Mouse (Mus musculus) ES-E14 (cell line): ENCODE measurements around the gene Scfd2. TPM values are rescaled to one million over a fixed set of nuclear protein-coding genes. Genes with fewer than 3 reads are reported as not detected.

Source experiments
- DNase-seq: peaks from one replicate; pipeline ENCODE4 v3.0.0-alpha.2; 2013; ENCODE audit warnings: low read depth, low spot score
- H3K27ac ChIP-seq: 2 replicates; pipeline ENCODE4 v1.5.1; 2012; ENCODE audit warnings: low read depth, mild to moderate bottlenecking, low read length, moderate library complexity, mixed read lengths; ENCODE audit not compliant: poor library complexity, insufficient read depth, severe bottlenecking
- H3K36me3 ChIP-seq: 2 replicates; pipeline ENCODE4 v1.6.1; 2012; ENCODE audit warnings: mild to moderate bottlenecking, low read length, moderate library complexity, mixed read lengths; ENCODE audit not compliant: control insufficient read depth, poor library complexity, insufficient read depth, severe bottlenecking
- H3K4me1 ChIP-seq, 2 experiments: fragments of 150-350 bp in 1 of 2; sonication (generic) in 1 of 2; 2 replicates each; pipeline ENCODE4 v1.6.1; 2012; ENCODE audit warnings: low read length in 2 of 2, mild to moderate bottlenecking in 1 of 2, mixed read lengths in 1 of 2; ENCODE audit not compliant: control insufficient read depth in 2 of 2, insufficient read depth in 2 of 2, poor library complexity in 1 of 2
- H3K4me3 ChIP-seq, 2 experiments: fragments of 150-350 bp in 1 of 2; sonication (generic) in 1 of 2; 2 replicates each; pipeline ENCODE4 v1.5.1; 2012; ENCODE audit warnings: low read length in 2 of 2, low read depth in 1 of 2, mild to moderate bottlenecking in 1 of 2, mixed read lengths in 1 of 2; ENCODE audit not compliant: insufficient read depth in 1 of 2, poor library complexity in 1 of 2, severe bottlenecking in 1 of 2
- H3K9ac ChIP-seq: 2 replicates; pipeline ENCODE4 v1.6.1; 2012; ENCODE audit warnings: low read depth, mild to moderate bottlenecking, low read length, mixed read lengths; ENCODE audit not compliant: poor library complexity, insufficient read depth, severe bottlenecking
- H3K9me3 ChIP-seq: fragments of 150-350 bp; sonication (generic); 2 replicates; pipeline ENCODE4 v1.6.1; 2012; ENCODE audit warnings: low read depth, mild to moderate bottlenecking, low read length; ENCODE audit not compliant: control insufficient read depth, insufficient read depth
- CHD2 ChIP-seq: IDR thresholded peaks from 2 replicates; pipeline ENCODE4 v1.6.1; 2014; ENCODE audit warnings: mild to moderate bottlenecking, low read depth, low read length, inconsistent platforms
- HCFC1 ChIP-seq: IDR thresholded peaks from 2 replicates; pipeline ENCODE4 v1.6.1; 2012; ENCODE audit warnings: low read length, inconsistent platforms, borderline replicate concordance; ENCODE audit not compliant: insufficient read depth
- MAFK ChIP-seq: IDR thresholded peaks from 2 replicates; pipeline ENCODE4 v1.6.1; 2014; ENCODE audit warnings: mild to moderate bottlenecking, low read depth, low read length, inconsistent platforms; ENCODE audit not compliant: insufficient read depth
- ZC3H11A ChIP-seq: IDR thresholded peaks from 2 replicates; pipeline ENCODE4 v1.6.1; 2012; ENCODE audit warnings: low read depth, mild to moderate bottlenecking, inconsistent platforms, low read length, borderline replicate concordance
- ZNF384 ChIP-seq: IDR thresholded peaks from 2 replicates; pipeline ENCODE4 v1.6.1; 2012; ENCODE audit warnings: low read depth, low read length, inconsistent platforms
- in situ Hi-C, 2 experiments: fragments of 600-800 bp; cut with MboI; formaldehyde crosslinking; loops; one replicate each; pipeline ENCODE4 v1.15.1; 2025; ENCODE audit warnings: low sequenced_read_pairs in 2 of 2, inconsistent platforms in 1 of 2; ENCODE audit not compliant: unreplicated experiment in 2 of 2
- total RNA-seq: library from RNA; depleted of rRNA; stranded (reverse); fragments of 300-350 nt; gene quantifications from 2 replicates; pipeline ENCODE4 v1.2.3, GENCODE M21; 2012

The Scfd2 gene
- total RNA-seq, 1 experiment: 25.8 TPM

DNA sequence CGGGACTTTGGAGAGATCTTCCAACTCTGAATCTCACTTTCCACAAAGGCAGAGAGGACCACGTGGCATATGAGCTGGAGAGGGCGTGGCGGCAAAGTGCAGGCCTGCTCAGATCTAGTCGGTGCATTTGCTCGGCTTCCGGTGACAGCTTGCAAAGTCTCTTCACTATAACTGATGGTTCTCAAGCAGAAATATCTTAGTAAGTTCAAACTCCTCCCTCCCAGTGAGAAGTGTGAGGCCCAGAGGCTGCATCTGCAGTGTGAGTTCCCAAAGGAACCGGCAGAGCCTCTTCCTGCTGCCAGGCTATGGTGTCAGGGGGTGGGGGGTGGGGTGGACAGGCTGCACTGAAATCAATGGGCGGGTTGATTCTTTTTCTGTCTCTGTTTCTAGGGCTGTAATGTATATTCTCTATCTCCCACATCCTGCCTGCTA, 271.2 kb downstream of the Scfd2 start:
- TF ChIP-seq MAFK: no peak
- TF ChIP-seq HCFC1: no peak
- in situ Hi-C loops: no loop called here

DNA sequence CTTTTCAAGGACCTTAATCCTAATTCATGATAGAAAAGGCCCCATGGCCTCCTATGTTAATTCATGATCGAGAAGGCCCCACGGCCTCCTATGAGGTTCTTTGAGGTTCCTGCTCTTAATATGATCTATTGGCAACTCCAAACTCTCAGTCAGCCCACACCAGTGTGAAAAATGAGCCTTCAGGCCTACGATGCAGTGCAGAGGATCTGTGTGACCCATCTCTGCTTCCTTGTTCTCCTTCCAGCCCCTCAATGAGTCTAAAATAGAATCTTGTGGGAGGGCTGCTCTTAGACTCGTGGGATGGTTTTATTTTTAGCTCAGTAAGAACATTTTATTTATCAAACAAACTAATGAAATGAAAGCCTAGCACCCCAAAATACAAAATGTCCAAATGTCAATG, 274.9 kb downstream of the Scfd2 start:
- no peak overlapping the region for H3K27ac ChIP-seq
- no peak overlapping the region for H3K9ac ChIP-seq
- in situ Hi-C loops: no loop called here
- no peaks in the 10 kb centered on the region for H3K4me1 ChIP-seq
- no peak for DNase-seq
- no peak for TF ChIP-seq ZC3H11A
- TF ChIP-seq MAFK: no peak
- no peak for TF ChIP-seq HCFC1
- TF ChIP-seq ZNF384: no peak
- no peaks in the 10 kb centered on the region for H3K36me3 ChIP-seq
- no peaks in the 10 kb centered on the region for H3K9me3 ChIP-seq
- no peak overlapping the region for H3K4me3 ChIP-seq

More for the DNA sequence above, 271.2 kb downstream of the Scfd2 start:
- DNase-seq: no peak
- no peaks in the 10 kb centered on the region for H3K4me1 ChIP-seq
- H3K9me3 ChIP-seq: no peaks in the 10 kb centered on the region
- no peak overlapping the region for H3K9ac ChIP-seq
- H3K4me3 ChIP-seq: no peak overlapping the region
- no peak overlapping the region for H3K27ac ChIP-seq
- no peaks in the 10 kb centered on the region for H3K36me3 ChIP-seq

DNA sequence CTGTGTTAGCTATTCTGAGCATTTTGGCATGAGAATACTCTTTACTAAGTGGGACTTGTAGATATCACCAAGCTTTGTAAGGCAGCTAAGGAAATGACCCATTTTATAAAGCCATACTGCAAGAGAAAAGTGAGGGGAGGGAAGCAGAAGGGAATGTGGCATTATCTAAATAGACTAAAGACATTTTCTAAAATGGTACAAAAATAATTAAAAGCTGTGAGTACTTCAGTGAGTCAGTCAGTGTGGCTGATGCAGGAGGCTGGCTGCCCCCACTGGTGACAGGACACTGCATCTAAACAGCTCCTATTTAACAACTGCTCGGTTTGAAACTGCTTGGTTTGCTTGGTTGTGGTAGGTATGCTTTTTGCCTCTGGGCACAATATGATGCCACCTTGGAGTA, 276.6 kb downstream of the Scfd2 start:
- in situ Hi-C loops: no loop called here

DNA sequence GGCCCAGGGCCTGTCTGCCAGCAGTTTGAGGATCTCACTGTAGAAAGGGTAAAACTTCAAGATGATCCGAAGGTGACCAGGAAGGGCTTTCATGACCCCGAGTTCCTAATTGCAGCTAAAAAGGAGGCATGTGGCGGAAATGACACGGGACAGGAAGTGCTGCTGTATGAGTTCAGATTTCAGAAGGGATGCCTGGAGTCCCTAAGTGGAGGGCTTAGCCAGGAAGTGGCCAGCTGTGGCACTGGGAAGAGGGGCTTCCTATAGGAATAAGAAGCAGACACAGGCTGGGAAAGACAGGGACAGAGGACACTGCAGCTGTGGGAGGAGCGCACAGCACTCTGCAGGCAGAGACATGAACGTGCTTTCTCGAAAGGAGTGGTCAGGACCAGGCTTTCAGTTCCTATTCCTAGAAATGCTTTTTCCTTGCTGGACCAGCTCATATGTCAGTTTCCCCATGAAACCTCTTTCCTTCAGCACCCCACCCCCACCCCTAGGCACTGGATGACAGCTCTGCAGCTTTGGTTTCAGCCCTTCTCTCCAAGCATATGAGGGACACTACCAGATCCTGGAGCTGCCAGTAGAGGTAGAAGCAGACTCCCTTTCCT, 277.7 kb downstream of the Scfd2 start:
- no peak for DNase-seq
- Histone ChIP-seq H3K9me3 (no peaks in the 10 kb centered on the region), H3K4me3 (no peak overlapping the region), H3K36me3 (no peaks in the 10 kb centered on the region), H3K9ac (no peak overlapping the region), H3K4me1 (no peaks in the 10 kb centered on the region), H3K27ac (no peak overlapping the region)
- in situ Hi-C loops: no loop called here
- no peak for TF ChIP-seq ZNF384
- TF ChIP-seq HCFC1: no peak
- no peak for TF ChIP-seq ZC3H11A
- TF ChIP-seq MAFK: no peak
- TF ChIP-seq CHD2: no peak

More for the DNA sequence above, 276.6 kb downstream of the Scfd2 start:
- TF ChIP-seq ZC3H11A (no peak), ZNF384 (no peak), CHD2 (no peak), MAFK (no peak), HCFC1 (no peak)
- Histone ChIP-seq H3K36me3 (no peaks in the 10 kb centered on the region), H3K9me3 (no peaks in the 10 kb centered on the region), H3K4me1 (no peaks in the 10 kb centered on the region), H3K9ac (no peak overlapping the region), H3K4me3 (no peak overlapping the region), H3K27ac (no peak overlapping the region)
- no peak for DNase-seq

DNA sequence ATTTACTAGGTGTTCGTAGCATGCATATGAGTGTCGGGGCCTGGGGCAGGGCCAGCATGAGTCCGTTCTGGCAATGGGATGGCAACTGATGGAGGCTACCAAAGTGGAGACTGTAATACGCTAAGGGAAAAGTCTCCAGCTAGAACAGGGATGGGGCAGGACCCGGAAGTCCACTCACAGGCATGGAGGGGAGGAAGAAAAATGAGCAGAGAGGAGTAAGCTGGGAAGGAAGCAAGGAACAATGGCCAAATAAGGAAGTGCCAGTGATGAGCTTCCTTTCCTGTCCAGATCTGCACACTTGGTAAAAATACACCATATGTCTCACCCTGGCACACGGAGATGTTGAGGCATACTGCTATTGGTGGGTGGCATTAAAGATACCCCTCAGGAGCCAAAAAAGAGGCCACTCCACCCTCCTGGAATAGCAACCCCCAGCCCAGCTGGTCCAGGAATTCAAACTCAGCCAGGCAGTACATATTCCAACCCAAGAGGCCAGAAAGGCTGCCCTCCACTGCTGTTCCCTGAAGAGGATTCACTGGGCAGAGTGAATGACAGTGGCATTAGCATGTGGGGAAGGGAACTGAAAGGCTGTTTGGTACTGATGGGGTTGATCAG, 278.8 kb downstream of the Scfd2 start:
- no peaks in the 10 kb centered on the region for H3K4me1 ChIP-seq
- H3K9me3 ChIP-seq: no peaks in the 10 kb centered on the region
- in situ Hi-C loops: no loop called here
- no peaks in the 10 kb centered on the region for H3K36me3 ChIP-seq
- H3K27ac ChIP-seq: no peak overlapping the region
- no peak for DNase-seq
- TF ChIP-seq ZC3H11A: no peak
- TF ChIP-seq MAFK: no peak
- no peak for TF ChIP-seq ZNF384
- no peak for TF ChIP-seq HCFC1
- TF ChIP-seq CHD2: no peak
- H3K9ac ChIP-seq: no peak overlapping the region
- H3K4me3 ChIP-seq: no peak overlapping the region
